Mouse (Mus musculus) granulocyte monocyte progenitor cell, adult 5-6 weeks (primary cell): ENCODE results near the gene Syt16. TPM values are rescaled to one million over a fixed set of nuclear protein-coding genes. Genes with fewer than 3 reads are reported as not detected.

Experiments used
- ATAC-seq: replicated peaks from 2 replicates; pipeline ENCODE4 v1.8.0; 2016; ENCODE audit warnings: mild to moderate bottlenecking, moderate TSS enrichment, inconsistent platforms; ENCODE audit not compliant: poor library complexity, severe bottlenecking
- total RNA-seq, 2 experiments: library from RNA; stranded (forward) in 1 of 2; stranded (reverse) in 1 of 2; fragments of 200-712, 200-1000 nt in 1 of 2; fragments of >200 nt in 1 of 2; fragmentation: Nextera tagmentation in 1 of 2; gene quantifications; 2 replicates each; pipeline ENCODE4 v1.2.3; 2014 to 2017

Syt16 gene
- total RNA-seq, 2 experiments from 2014 or later = not detected

- no peak for ATAC-seq
Observed at GRCm38 (mm10) chr12:74094701-74095100, 97.2 kb downstream of the Syt16 start.

GRCm38 (mm10) chr12:74098572-74099290 is 101.3 kb downstream of the Syt16 start:
- ATAC-seq = no peak

GRCm38 (mm10) chr12:74105811-74106513 is 108.5 kb downstream of the Syt16 start:
- ATAC-seq = no peak

GRCm38 (mm10) chr12:74108663-74109081 is 111.2 kb downstream of the Syt16 start:
- no peak for ATAC-seq

- no peak for ATAC-seq
Observed at GRCm38 (mm10) chr12:74109462-74110068, 112.1 kb downstream of the Syt16 start.

- ATAC-seq = no peak
Observed at GRCm38 (mm10) chr12:74116825-74117224, 119.4 kb downstream of the Syt16 start.

- ATAC-seq = no peak
Observed at GRCm38 (mm10) chr12:74125796-74126195, 128.3 kb downstream of the Syt16 start.

- no peak for ATAC-seq
Observed at GRCm38 (mm10) chr12:74128229-74128628, 130.8 kb downstream of the Syt16 start.

GRCm38 (mm10) chr12:74131790-74132189 is 134.3 kb downstream of the Syt16 start:
- no peak for ATAC-seq

GRCm38 (mm10) chr12:74142147-74142546 is 144.7 kb downstream of the Syt16 start:
- no peak for ATAC-seq

GRCm38 (mm10) chr12:74144385-74144784 is 146.9 kb downstream of the Syt16 start:
- ATAC-seq = no peak

GRCm38 (mm10) chr12:74160791-74161190 is 163.3 kb downstream of the Syt16 start:
- ATAC-seq = no peak

- ATAC-seq = no peak
Observed at GRCm38 (mm10) chr12:74163080-74163479, 165.6 kb downstream of the Syt16 start.

GRCm38 (mm10) chr12:74171257-74171656 is 173.8 kb downstream of the Syt16 start:
- no peak for ATAC-seq

- ATAC-seq = no peak
Observed at GRCm38 (mm10) chr12:74173902-74174301, 176.4 kb downstream of the Syt16 start.

- no peak for ATAC-seq
Observed at GRCm38 (mm10) chr12:74184596-74184995, 187.1 kb downstream of the Syt16 start.

- no peak for ATAC-seq
Observed at GRCm38 (mm10) chr12:74188243-74188785, 190.9 kb downstream of the Syt16 start.

- ATAC-seq = no peak
Observed at GRCm38 (mm10) chr12:74188815-74189214, 191.4 kb downstream of the Syt16 start.

GRCm38 (mm10) chr12:74189840-74190239 is 192.4 kb downstream of the Syt16 start:
- no peak for ATAC-seq

GRCm38 (mm10) chr12:74190297-74190696 is 192.8 kb downstream of the Syt16 start:
- ATAC-seq = no peak

- ATAC-seq = peak; percentile 78
Observed at GRCm38 (mm10) chr12:74192552-74192951, 195.1 kb downstream of the Syt16 start.
